Mouse (Mus musculus): Measurements from ENCODE around the gene Pltp.
"Not testable (repeated sequence)": the region's sequence is repeated elsewhere in the genome, so short reads cannot be mapped to it uniquely, and the experiment has no call there.

Pltp gene

DNA sequence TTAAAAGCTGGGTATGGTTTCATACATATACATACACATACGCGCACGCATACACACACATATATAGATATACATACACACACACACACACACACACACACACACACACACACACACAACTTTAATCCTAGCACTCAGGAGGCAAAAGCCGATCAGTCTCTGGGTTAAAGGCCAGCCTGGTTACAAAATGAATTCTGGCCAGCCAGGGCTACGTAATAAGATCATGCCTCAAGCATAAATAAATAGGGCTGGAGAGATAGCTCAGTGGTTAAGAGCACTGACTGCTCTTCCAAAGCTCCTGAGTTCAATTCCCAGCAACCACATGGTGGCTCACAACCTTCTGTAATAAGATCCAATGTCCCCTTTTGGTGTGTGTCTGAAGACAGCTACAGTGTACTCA is 1.9 kb downstream of the Pltp start:
- in situ Hi-C loops (cut with MboI; ENCODE audit: low sequenced_read_pairs): not testable (repeated sequence)

GRCm38 (mm10) chr2:164850061-164850460 is 7.5 kb downstream of the Pltp start:
- in situ Hi-C loops (cut with MboI; ENCODE audit: low sequenced_read_pairs): no loop called here

GRCm38 (mm10) chr2:164845782-164846181 is 11.7 kb downstream of the Pltp start:
- in situ Hi-C loops (cut with MboI; ENCODE audit: low sequenced_read_pairs): no loop called here

DNA sequence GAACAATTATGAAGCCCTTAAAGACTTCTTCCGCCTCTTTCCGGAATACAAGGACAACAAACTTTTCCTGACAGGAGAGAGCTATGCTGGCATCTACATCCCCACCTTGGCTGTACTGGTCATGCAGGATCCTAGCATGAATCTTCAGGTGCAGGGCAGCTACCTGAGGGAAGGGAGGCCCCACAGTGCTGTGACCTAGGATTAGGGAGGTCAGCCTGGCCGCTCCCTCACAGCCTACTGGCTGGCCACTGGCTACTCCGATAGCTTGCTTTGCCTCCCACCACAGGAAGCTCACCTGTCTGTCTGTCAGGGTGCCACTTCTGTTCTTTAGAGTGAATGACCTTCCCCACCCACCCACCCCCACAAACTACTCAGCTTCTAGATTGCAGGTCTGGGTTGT is 22.3 kb downstream of the Pltp start:
- in situ Hi-C loops (cut with MboI; ENCODE audit: low sequenced_read_pairs): no loop called here

DNA sequence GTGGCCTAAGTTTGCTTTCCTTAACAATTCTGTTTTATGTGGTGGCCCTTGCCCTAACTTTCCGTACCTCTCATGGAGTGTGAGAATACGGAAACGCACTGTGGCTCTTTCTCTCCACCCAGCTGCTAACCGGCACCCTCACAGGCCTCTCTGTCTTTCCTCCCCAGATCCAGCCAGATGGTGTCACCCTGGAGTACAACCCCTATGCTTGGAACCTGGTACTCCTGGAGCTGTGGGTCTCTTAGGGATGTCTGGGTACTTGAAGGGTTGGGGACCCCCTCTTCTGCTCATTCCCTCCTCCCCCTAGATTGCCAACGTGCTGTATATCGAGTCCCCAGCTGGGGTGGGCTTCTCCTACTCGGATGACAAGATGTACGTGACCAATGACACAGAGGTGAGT is 23.0 kb downstream of the Pltp start:
- in situ Hi-C loops (cut with MboI; ENCODE audit: low sequenced_read_pairs): no loop called here

- in situ Hi-C loops (cut with MboI; ENCODE audit: low sequenced_read_pairs): no loop called here
Observed at GRCm38 (mm10) chr2:164833314-164833959, 24.1 kb downstream of the Pltp start, which contains the start of gene Neurl2. Neurl2 (minus strand) TSS chr2:164833456.

DNA sequence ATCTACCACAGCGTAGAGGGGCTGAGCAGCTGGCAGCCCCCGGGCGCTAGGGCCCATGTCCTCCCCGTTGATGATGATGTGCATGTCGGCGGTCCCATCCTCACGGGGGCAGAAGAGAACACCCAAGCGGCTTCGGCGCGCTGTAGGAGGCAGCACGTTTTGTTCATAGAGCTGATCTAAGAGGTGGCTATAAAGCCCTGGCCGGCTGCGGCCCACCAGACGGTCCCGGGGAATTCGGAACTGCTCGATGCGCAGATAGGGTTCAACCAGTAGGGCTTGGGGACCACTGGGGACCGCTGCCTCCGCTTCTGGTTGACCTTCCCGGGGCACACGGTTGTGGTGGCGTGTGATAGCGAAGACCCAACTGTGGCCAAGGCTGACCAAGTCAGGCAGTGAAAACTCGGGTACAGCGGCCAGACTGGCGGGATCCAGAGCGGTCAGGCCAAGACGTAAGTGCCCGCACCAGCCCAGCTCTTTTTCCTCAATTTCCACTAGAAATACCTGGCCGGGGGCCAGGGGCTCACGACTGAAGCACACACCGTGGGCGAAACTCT is 24.7 kb downstream of the Pltp start, which contains the start of gene Ctsa:
Gene Ctsa, plus strand, starts transcription at position 126 of the 554 bp plus-strand sequence.
- in situ Hi-C loops (cut with MboI; ENCODE audit: low sequenced_read_pairs): no loop called here

DNA sequence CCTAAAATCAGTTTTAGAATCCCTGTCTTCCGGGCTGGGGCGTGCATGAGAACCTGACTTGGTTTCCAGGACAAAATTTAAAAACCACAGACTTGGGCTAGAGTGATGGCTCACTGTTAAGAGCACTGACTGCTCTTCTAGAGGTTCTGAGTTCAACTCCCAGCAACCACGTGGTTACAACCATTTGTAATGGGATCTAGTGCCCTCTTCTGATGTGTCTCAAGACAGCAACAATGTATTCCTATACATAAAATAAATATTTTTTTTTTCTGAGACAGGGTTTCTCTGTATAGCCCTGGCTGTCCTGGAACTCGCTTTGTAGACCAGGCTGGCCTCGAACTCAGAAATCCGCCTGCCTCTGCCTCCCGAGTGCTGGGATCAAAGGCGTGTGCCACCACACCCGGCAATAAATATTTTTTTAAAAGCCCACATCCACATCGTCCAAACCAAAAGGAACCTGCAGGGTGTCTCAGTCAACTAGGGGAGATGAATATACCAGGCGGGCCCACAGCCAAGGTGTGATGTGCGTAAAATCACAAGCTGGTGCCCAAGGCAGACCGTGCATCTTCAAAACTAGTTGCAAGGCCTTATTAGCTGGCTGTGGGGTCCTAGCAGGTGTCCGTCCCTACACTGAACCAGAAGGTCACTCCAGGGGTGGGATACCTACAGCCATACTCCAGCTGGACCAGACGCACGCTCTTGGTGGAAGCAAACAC is 25.3 kb downstream of the Pltp start:
- in situ Hi-C loops (cut with MboI; ENCODE audit: low sequenced_read_pairs): no loop called here

DNA sequence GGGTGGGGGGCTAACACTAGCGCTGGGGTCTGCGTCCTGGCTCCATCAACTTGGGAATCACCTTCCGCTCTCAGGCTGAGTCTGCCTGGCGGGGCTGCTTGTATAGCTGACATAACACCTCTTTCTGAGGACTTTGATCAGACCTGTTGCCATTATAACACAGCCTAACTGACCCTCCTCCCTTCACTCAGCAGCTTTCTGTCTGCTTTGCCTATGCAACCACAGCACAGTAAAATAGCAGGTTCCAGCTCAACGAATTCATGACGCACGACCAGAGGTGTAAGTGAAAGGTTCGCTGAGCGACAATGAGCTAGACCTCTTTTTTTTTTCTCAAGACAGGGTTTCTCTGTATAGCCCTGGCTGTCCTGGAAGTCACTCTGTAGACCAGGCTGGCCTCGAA is 26.5 kb downstream of the Pltp start:
- in situ Hi-C loops (cut with MboI; ENCODE audit: low sequenced_read_pairs): no loop called here

- in situ Hi-C loops (cut with MboI; ENCODE audit: low sequenced_read_pairs): no loop called here
Observed at GRCm38 (mm10) chr2:164829090-164829489, 28.4 kb downstream of the Pltp start.

DNA sequence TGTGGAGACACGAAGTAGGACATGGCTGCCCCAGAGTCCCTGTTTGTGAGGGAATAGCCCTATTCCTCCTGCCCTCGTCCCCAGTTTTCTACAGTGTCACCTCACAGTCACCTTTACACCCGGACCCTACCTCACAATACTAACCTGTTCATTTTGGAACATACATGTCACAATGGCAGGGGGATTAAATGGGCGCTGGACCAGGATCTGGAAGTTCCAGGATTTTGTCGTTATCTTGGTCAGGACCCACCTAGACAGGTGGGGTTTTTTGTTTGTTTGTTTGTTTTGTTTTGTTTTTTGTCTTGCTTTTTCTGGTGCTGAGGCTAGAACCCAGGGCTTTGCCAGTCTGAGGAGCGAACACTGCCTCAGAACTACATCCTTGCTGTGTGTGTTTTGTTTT is 29.1 kb downstream of the Pltp start, which contains the start of gene Spata25:
Gene Spata25, minus strand, starts transcription at position 101 of the 400 bp plus-strand sequence.
- in situ Hi-C loops (cut with MboI; ENCODE audit: low sequenced_read_pairs): no loop called here

- in situ Hi-C loops (cut with MboI; ENCODE audit: low sequenced_read_pairs): no loop called here
Observed at GRCm38 (mm10) chr2:164827146-164827850, 30.2 kb downstream of the Pltp start.

DNA sequence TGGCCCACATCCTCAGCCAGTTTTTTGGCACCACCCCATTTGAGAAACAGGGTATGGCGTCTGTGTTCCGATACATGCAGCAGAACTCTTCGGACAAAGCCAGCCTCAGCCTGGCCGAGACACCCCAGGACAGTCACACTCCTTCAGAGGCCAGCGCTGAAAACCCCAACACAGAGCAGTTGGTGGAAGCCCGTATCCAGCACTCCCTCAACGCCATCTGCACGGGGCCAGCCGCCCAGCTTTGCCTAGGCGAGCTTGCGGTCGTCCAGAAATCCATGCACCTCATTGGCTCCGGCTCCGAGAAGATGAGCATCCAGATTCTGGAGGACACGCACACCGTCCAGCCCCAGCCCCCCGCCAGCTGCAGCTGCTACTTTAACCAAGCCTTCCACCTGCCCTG is 32.0 kb downstream of the Pltp start:
- in situ Hi-C loops (cut with MboI; ENCODE audit: low sequenced_read_pairs): no loop called here

DNA sequence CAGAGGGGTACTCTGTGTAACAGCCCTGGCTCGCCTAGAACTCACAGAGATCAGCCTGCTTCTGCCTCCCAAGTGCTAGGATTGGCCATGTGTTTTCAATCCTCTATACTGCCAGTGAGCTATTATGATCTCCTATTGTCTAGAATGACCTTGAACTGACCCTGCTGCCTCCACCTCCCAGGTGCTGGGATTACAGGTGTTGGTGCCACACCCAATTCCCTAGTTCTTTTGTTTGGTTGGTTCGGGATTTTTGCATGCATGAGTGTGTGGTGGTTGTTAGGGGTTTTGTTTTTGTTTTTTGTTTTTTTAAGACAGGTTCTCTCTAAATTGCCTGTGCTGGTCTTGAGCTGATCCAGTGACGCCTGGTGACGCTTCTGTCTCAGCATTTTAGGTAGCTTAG is 33.5 kb downstream of the Pltp start:
- in situ Hi-C loops (cut with MboI; ENCODE audit: low sequenced_read_pairs): no loop called here

DNA sequence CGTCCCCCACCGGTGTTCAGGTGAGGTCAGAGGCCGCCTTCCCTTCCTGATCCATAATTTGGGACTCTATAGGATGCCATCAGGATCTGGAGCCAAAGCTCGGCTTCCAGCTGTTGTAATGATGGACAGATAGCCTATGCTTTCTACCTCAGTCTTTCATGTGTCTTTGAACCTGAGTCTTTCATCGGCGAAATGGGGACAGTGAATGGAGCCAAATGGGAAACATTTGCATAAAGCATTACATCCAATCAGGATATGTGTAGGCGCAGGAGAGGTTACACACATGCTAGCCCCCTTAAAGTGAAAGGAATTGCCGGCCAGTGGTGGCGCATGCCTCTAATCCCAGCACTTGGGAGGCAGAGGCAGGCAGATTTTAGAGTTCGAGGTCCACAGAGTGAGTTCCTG is 34.3 kb downstream of the Pltp start:
- in situ Hi-C loops (cut with MboI; ENCODE audit: low sequenced_read_pairs): no loop called here

DNA sequence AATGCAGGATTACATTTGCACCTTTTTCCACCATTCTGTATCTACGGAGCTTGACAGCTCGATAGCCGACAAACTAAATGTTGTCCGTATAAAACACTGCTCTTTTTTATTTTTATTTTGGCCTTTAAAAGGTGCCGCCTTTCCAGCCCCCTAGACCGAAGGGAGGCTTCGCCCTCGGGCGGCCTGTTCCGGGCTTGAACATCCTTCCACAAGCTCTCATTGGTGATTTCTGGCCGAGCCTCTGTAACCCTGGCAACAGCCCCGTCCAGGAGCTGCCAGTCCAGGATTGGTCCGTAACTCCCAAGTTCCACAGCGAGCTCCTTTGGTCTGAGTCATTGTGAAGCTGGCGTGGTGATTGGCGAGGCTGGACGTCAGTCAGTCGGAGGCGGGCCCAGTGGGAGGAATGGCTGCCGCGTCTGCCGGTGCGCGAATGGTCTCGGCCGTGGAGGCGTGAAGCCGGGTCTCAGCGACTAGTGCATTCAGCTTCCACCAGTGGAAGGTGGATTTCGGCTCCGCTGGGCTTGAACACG is 34.8 kb downstream of the Pltp start, which contains the start of gene Zswim1:
Gene Zswim1, plus strand, starts transcription at position 51 of the 530 bp plus-strand sequence.
- in situ Hi-C loops (cut with MboI; ENCODE audit: low sequenced_read_pairs): no loop called here

DNA sequence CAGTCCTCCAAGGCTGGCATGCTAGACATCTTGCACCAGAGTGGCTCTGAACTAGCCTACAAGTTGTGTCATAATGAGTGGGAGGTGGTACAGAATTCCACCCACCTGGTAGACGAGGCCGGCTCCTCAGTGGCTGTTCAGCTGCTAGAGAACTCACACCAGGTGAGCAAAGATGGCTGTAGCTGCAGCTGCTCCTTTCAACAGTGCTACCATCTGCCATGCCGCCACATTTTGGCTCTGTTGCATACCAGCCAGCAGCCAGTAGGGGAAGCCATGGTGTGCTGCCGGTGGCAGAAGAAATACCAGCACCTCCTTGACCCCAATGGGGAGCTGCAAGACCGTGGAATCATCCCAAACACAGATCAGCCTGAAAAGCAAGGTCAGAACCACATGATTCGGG is 36.5 kb downstream of the Pltp start:
- in situ Hi-C loops (cut with MboI; ENCODE audit: low sequenced_read_pairs): no loop called here

DNA sequence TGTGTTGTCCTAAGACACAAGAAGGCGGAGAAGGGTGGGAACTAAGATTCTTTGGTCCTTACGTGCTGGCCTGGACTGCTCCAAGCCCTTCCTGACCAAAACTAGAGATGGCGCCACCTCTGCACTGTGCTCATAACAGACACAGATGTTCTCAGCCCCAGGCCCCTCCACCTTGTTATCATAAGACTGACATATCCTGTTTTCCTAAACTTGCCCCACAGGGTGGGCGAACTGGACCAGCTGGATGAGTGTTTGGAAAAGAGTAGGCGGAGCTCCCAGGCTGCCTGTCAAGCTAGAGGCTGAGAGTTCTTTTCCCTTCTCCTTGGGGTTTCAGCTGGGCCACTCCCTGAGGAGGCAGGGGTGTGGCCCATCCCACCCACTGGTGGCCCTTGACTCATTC is 39.8 kb downstream of the Pltp start:
- in situ Hi-C loops (cut with MboI; ENCODE audit: low sequenced_read_pairs): no loop called here

GRCm38 (mm10) chr2:164817206-164817605 is 40.3 kb downstream of the Pltp start:
- in situ Hi-C loops (cut with MboI; ENCODE audit: low sequenced_read_pairs): no loop called here

GRCm38 (mm10) chr2:164815821-164816220 is 41.7 kb downstream of the Pltp start:
- in situ Hi-C loops (cut with MboI; ENCODE audit: low sequenced_read_pairs): no loop called here

GRCm38 (mm10) chr2:164815348-164815747 is 42.2 kb downstream of the Pltp start:
- in situ Hi-C loops (cut with MboI; ENCODE audit: low sequenced_read_pairs): no loop called here

Data from CH12F3 (cell line).